Mouse (Mus musculus): ENCODE data around the gene Tmem59. TPM values are rescaled to one million over a fixed set of nuclear protein-coding genes. Genes with fewer than 3 reads are reported as not detected.

Tmem59 gene
- polyA plus RNA-seq, 1 experiment from 2014 or later: 338 TPM

DNA sequence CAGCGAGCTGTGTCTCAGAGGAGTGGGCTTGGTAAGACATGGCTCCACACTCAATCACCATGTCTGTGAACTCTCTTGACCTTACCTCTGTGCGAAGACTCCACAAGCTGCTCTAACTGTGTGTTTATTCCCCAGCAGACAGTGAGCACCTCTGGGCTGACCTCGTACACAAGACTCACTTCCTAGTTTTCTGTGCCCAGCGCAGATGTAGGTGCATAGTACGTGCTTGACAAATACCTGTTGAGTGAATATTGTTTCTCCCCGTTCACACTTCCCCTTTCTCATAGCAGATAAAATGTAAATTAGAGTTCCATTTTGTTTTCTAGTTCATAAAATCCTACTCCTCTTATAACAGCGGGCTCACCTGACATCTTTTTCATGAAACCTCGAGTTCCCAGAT lies 34.7 kb upstream of the Tmem59 start:
- H3K9me3 ChIP-seq (replicated peaks; ENCODE audit: control insufficient read depth, low read length): no peaks in the 10 kb centered on the region
- no peak for ATAC-seq (replicated peaks; ENCODE audit: extremely low read depth, insufficient read depth, low FRiP score)
- WGBS: 82% methylated on average over 8 of the region's 8 CpGs

DNA sequence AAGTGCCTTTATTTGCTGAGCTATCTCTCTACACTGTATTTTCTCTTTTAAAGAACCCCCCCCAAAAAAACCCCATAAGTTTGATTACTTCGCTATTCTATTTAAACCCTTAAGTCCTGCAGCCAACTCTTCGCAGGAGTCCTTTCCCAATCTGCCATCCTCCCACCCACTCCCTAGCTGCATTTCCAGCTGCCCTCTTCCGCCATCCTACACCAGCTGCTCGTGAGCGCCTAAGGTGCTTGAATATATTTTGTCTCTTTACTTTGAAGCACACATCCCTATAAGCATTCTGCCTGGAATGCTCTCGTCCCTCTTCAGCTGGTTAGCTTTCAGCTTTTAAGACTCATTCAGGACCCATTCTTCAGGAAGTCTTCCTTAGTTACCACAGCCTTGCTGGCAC lies 27.2 kb upstream of the Tmem59 start:
- no peak overlapping the region for H3K27ac ChIP-seq (ENCODE audit: low read length)
- H3K4me2 ChIP-seq (ENCODE audit: low read depth, low read length): no peak overlapping the region
- H3K4me3 ChIP-seq (ENCODE audit: low read length): no peak overlapping the region
- no peaks in the 10 kb centered on the region for H3K27me3 ChIP-seq (ENCODE audit: control insufficient read depth, insufficient read depth, low read length)
- no peak overlapping the region for H3K9ac ChIP-seq (ENCODE audit: low read length)
- no peaks in the 10 kb centered on the region for H3K9me3 ChIP-seq (replicated peaks; ENCODE audit: control insufficient read depth, low read length)
- peaks cover 10% of the 10 kb centered on the region for H3K36me3 ChIP-seq (ENCODE audit: control insufficient read depth, insufficient read depth)
- no peak for ATAC-seq (replicated peaks; ENCODE audit: extremely low read depth, insufficient read depth, low FRiP score)
- H3K4me1 ChIP-seq (ENCODE audit: control insufficient read depth, insufficient read depth, low read length): no peaks in the 10 kb centered on the region
- 87% methylated on average over 6 of the region's 6 CpGs for WGBS

More for the DNA sequence above, 34.7 kb upstream of the Tmem59 start:
- H3K36me3 ChIP-seq (ENCODE audit: control insufficient read depth, insufficient read depth): peaks cover 17% of the 10 kb centered on the region
- H3K9ac ChIP-seq (ENCODE audit: low read length): no peak overlapping the region
- no peaks in the 10 kb centered on the region for H3K27me3 ChIP-seq (ENCODE audit: control insufficient read depth, insufficient read depth, low read length)
- H3K4me2 ChIP-seq (ENCODE audit: low read depth, low read length): no peak overlapping the region
- no peak overlapping the region for H3K4me3 ChIP-seq (ENCODE audit: low read length)
- no peak overlapping the region for H3K27ac ChIP-seq (ENCODE audit: low read length)
- H3K4me1 ChIP-seq (ENCODE audit: control insufficient read depth, insufficient read depth, low read length): no peaks in the 10 kb centered on the region

DNA sequence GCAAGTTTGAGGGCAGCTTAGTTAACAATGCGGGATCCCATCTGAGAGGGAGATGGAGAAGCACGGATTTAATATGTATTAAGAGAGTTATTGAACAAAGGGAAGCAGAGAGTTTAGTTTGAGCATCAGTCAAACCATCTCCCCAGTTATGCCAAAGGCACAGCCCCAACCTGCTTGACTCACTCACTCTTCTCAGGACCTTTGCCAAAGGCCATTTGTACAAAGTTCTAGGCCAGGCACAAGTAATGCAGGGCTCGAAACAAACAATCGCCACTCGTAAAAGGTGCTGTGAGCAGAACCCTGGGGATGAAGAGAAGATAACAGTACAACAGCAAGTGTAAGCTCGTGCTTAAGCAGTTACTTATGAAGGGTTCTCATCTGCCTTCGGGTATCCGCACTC lies 25.6 kb upstream of the Tmem59 start:
- no peak overlapping the region for H3K9ac ChIP-seq (ENCODE audit: low read length)
- peaks cover 4% of the 10 kb centered on the region for H3K4me1 ChIP-seq (ENCODE audit: control insufficient read depth, insufficient read depth, low read length)
- H3K4me2 ChIP-seq (ENCODE audit: low read depth, low read length): no peak overlapping the region
- H3K4me3 ChIP-seq (ENCODE audit: low read length): no peak overlapping the region
- H3K27ac ChIP-seq (ENCODE audit: low read length): no peak overlapping the region
- WGBS: 87% methylated on average over 8 of the region's 8 CpGs
- no peaks in the 10 kb centered on the region for H3K9me3 ChIP-seq (replicated peaks; ENCODE audit: control insufficient read depth, low read length)
- no peak for ATAC-seq (replicated peaks; ENCODE audit: extremely low read depth, insufficient read depth, low FRiP score)
- H3K36me3 ChIP-seq (ENCODE audit: control insufficient read depth, insufficient read depth): no peaks in the 10 kb centered on the region
- H3K27me3 ChIP-seq (ENCODE audit: control insufficient read depth, insufficient read depth, low read length): no peaks in the 10 kb centered on the region

DNA sequence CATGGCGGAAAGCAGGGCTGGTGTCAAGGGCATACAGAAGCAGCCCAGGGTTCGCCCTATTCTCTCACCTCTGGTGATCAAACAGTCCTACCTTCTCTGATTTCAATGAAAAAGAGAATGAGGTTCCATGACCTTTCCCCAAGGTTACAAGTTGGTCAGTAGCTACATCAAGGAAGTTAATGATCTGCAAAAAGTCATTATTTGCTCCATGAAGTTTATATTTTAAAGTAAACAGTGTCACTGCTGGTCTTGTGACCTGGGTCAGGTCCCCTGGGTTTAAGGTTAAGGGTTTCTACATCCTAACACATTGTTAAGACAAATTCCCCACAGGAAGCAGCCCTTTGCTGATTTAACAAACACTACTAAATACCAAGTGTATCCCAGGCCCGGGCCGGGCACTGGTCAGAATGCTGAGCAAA lies 21.2 kb upstream of the Tmem59 start:
- no peaks in the 10 kb centered on the region for H3K9me3 ChIP-seq (replicated peaks; ENCODE audit: control insufficient read depth, low read length)
- peaks cover 5% of the 10 kb centered on the region; the same call in 1 of the 2 replicates for H3K36me3 ChIP-seq (ENCODE audit: control insufficient read depth, insufficient read depth)
- no peaks in the 10 kb centered on the region for H3K27me3 ChIP-seq (ENCODE audit: control insufficient read depth, insufficient read depth, low read length)
- H3K9ac ChIP-seq (ENCODE audit: low read length): no peak overlapping the region
- H3K4me1 ChIP-seq (ENCODE audit: control insufficient read depth, insufficient read depth, low read length): peaks cover 4% of the 10 kb centered on the region
- WGBS: 73% methylated on average over 4 of the region's 4 CpGs
- H3K4me2 ChIP-seq (ENCODE audit: low read depth, low read length): no peak overlapping the region
- H3K27ac ChIP-seq (ENCODE audit: low read length): no peak overlapping the region
- ATAC-seq (replicated peaks; ENCODE audit: extremely low read depth, insufficient read depth, low FRiP score): no peak
- H3K4me3 ChIP-seq (ENCODE audit: low read length): no peak overlapping the region

DNA sequence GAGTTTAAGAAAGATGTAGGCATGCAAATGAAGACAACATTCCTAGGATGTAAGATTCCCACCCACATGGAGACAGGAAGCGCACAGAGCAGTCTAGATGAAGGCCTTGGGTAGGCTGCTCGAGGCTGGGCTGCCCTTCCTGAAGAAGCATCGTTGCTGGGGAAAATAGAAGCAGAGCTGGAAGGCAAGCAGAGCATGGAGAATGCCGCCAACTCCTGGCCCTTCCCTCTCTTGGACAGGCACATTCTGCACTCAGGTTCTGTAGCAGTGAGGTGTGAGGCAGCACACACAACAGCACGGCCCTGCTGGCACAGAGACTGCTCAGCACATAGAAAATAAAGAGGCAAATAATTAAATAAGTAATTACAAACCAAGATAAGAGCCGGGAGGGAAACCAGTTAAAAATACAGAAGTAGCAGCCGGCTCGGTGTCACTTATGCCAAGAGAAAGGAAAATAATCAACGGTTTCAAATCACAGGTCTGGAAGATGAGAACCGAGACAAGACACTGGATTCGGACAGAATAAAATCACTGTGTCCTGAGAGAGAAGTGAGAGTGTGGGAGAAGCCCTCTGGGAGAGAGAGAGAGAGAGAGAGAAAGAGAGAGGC lies 18.9 kb upstream of the Tmem59 start:
- Histone ChIP-seq H3K4me2 (ENCODE audit: low read depth, low read length) (no peak overlapping the region), H3K27me3 (ENCODE audit: control insufficient read depth, insufficient read depth, low read length) (no peaks in the 10 kb centered on the region), H3K9ac (ENCODE audit: low read length) (no peak overlapping the region), H3K4me3 (ENCODE audit: low read length) (no peak overlapping the region), H3K27ac (ENCODE audit: low read length) (no peak overlapping the region), H3K36me3 (ENCODE audit: control insufficient read depth, insufficient read depth) (peaks cover 5% of the 10 kb centered on the region; the same call in 1 of the 2 replicates), H3K9me3 (replicated peaks; ENCODE audit: control insufficient read depth, low read length) (no peaks in the 10 kb centered on the region), H3K4me1 (ENCODE audit: control insufficient read depth, insufficient read depth, low read length) (peaks cover 4% of the 10 kb centered on the region)
- no peak for ATAC-seq (replicated peaks; ENCODE audit: extremely low read depth, insufficient read depth, low FRiP score)
- 81% methylated on average over 11 of the region's 11 CpGs for WGBS

DNA sequence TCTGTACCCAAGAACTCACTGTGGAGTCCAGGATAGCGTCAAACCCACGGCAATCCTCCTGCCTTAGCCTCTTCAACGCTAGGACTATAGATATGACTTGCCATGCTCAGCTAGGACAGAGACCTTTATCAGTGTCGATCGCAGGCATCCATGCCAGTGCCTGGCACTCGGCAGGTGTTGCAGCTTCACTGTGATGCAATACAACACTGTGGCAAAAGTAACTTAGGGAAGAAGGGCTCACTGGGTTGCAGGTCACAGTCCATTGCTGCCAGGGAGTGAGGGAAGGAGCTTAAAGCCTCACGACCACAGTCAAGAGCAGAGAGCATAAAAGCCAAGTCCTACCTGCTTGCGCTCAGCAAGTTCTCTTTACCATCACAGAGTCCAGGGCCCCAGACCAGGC lies 18.0 kb upstream of the Tmem59 start:
- H3K4me2 ChIP-seq (ENCODE audit: low read depth, low read length): no peak overlapping the region
- no peak overlapping the region for H3K9ac ChIP-seq (ENCODE audit: low read length)
- no peak overlapping the region for H3K27ac ChIP-seq (ENCODE audit: low read length)
- H3K27me3 ChIP-seq (ENCODE audit: control insufficient read depth, insufficient read depth, low read length): no peaks in the 10 kb centered on the region
- WGBS: 84% methylated on average over 8 of the region's 8 CpGs
- no peak for ATAC-seq (replicated peaks; ENCODE audit: extremely low read depth, insufficient read depth, low FRiP score)
- H3K4me3 ChIP-seq (ENCODE audit: low read length): no peak overlapping the region
- H3K9me3 ChIP-seq (replicated peaks; ENCODE audit: control insufficient read depth, low read length): no peaks in the 10 kb centered on the region
- H3K4me1 ChIP-seq (ENCODE audit: control insufficient read depth, insufficient read depth, low read length): peaks cover 4% of the 10 kb centered on the region
- H3K36me3 ChIP-seq (ENCODE audit: control insufficient read depth, insufficient read depth): peaks cover 7% of the 10 kb centered on the region; the same call in 1 of the 2 replicates

DNA sequence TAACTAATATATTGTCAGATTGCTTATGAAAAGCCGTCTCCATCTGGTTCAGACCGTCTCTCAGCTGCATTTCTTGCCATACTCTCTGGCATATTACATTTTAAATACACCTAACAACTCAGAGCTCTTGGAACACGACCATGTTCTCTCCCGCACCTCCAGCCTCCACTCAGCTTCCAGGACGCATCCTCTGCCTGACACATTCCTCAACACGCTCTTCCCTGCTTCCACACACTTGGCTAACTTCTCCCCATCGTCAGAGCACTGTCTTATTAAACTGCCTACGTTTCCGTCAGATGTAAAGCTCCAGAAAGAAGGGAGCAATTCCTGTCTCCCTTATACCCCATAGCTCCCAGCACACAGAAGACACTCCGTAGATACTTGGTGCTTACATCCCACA lies 14.9 kb upstream of the Tmem59 start:
- no peaks in the 10 kb centered on the region for H3K9me3 ChIP-seq (replicated peaks; ENCODE audit: control insufficient read depth, low read length)
- H3K27me3 ChIP-seq (ENCODE audit: control insufficient read depth, insufficient read depth, low read length): no peaks in the 10 kb centered on the region
- no peak overlapping the region for H3K4me3 ChIP-seq (ENCODE audit: low read length)
- no peaks in the 10 kb centered on the region for H3K4me1 ChIP-seq (ENCODE audit: control insufficient read depth, insufficient read depth, low read length)
- H3K4me2 ChIP-seq (ENCODE audit: low read depth, low read length): no peak overlapping the region
- ATAC-seq (replicated peaks; ENCODE audit: extremely low read depth, insufficient read depth, low FRiP score): no peak
- 80% methylated on average over 10 of the region's 10 CpGs for WGBS
- H3K27ac ChIP-seq (ENCODE audit: low read length): no peak overlapping the region
- H3K36me3 ChIP-seq (ENCODE audit: control insufficient read depth, insufficient read depth): peaks cover 11% of the 10 kb centered on the region
- no peak overlapping the region for H3K9ac ChIP-seq (ENCODE audit: low read length)

DNA sequence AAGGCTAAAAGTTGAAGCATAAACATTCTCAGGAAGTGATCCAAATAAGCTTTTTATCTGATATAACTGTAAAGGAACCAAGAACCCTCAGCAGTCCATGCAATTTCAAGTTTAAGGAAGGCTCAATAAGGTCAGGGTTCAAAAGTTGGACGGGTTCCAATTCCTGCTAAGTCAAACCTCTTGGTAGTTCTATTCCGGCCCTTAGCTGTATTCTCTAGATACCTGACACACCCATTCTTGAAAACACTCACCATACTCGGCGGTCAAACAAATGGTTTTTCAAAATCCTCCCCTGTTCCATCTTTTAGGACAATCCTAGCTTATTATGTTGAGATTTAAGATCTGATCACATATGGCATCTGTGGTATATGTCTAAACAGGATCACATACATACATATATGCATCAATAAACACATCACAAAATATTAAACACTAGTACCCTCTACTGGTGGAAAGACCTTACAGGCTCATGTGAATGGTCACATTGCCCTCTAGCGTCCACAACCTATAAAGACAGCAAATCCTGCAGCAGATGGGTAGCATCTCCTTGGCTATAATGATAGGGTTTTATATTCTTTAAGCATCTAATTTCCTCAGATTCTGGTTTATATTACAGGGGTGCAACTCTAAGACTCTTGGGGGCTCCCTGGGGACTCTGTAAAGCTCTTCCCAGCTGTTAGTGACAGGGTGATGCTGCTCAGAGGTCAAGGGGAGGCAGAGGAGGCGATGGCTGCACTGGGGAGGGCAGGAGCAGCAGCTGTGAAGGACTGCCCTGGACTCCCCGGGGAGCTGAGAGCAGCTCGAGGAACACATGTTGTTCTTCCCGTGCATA lies 14.2 kb upstream of the Tmem59 start:
- Histone ChIP-seq H3K27me3 (ENCODE audit: control insufficient read depth, insufficient read depth, low read length) (no peaks in the 10 kb centered on the region), H3K9me3 (replicated peaks; ENCODE audit: control insufficient read depth, low read length) (no peaks in the 10 kb centered on the region), H3K27ac (ENCODE audit: low read length) (no peak overlapping the region), H3K4me3 (ENCODE audit: low read length) (no peak overlapping the region), H3K9ac (ENCODE audit: low read length) (no peak overlapping the region), H3K4me1 (ENCODE audit: control insufficient read depth, insufficient read depth, low read length) (no peaks in the 10 kb centered on the region), H3K36me3 (ENCODE audit: control insufficient read depth, insufficient read depth) (peaks cover 13% of the 10 kb centered on the region), H3K4me2 (ENCODE audit: low read depth, low read length) (no peak overlapping the region)
- no peak; the same call in 1 of the 2 replicates for ATAC-seq (replicated peaks; ENCODE audit: extremely low read depth, insufficient read depth, low FRiP score)
- 41% methylated on average over 9 of the region's 9 CpGs for WGBS

DNA sequence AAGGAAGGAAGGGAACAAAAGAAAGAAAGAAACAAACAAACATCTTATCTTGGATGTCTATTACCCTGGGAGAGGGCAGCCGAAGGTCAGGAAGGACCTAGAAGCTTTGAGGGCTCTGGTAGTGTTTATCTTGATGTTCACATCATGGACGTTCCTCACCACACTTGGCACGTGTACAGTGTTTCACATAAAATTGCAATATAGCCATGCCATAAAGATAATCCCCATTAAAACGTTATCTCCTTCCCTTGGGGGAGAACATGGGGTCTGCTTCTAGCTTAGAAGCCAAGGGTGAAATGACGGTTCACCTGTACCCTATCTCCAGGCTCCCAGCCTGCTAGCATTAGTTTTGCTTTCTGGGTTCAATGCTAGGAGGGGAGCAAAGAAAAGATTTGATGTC lies 11.5 kb upstream of the Tmem59 start:
- 64% methylated on average over 5 of the region's 5 CpGs for WGBS
- ATAC-seq (replicated peaks; ENCODE audit: extremely low read depth, insufficient read depth, low FRiP score): no peak
- no peak overlapping the region for H3K9ac ChIP-seq (ENCODE audit: low read length)
- H3K4me1 ChIP-seq (ENCODE audit: control insufficient read depth, insufficient read depth, low read length): no peaks in the 10 kb centered on the region
- no peak overlapping the region for H3K4me3 ChIP-seq (ENCODE audit: low read length)
- H3K36me3 ChIP-seq (ENCODE audit: control insufficient read depth, insufficient read depth): peaks cover 9% of the 10 kb centered on the region
- H3K4me2 ChIP-seq (ENCODE audit: low read depth, low read length): no peak overlapping the region
- H3K9me3 ChIP-seq (replicated peaks; ENCODE audit: control insufficient read depth, low read length): no peaks in the 10 kb centered on the region
- no peak overlapping the region for H3K27ac ChIP-seq (ENCODE audit: low read length)
- H3K27me3 ChIP-seq (ENCODE audit: control insufficient read depth, insufficient read depth, low read length): no peaks in the 10 kb centered on the region

Data from heart, embryonic 16.5 days (tissue).